Mouse (Mus musculus): ENCODE data around the gene Smarcb1. TPM values are rescaled to one million over a fixed set of nuclear protein-coding genes. Genes with fewer than 3 reads are reported as not detected.

Smarcb1 gene
- 11.9 TPM for polyA plus RNA-seq (2015; fragmentation: Illumina TruSeq; extraction: RNeasy Lipid Tissue Mini Kit (QIAGEN cat#74804); ENCODE audit: insufficient read depth, low read depth, low replicate concordance)

GRCm38 (mm10) chr10:75921026-75921725 is at the start of gene Smarcb1:
TSS of gene Smarcb1 (minus strand) at chr10:75921617.

GRCm38 (mm10) chr10:75954381-75954811 is 33.0 kb upstream of the Smarcb1 start, which contains the start of gene Gm5134:
TSS of gene Gm5134 (plus strand) at chr10:75954514.

GRCm38 (mm10) chr10:75942736-75943477 is 21.5 kb upstream of the Smarcb1 start, which contains the start of gene Vpreb3:
TSS of gene Vpreb3 (plus strand) at chr10:75943057.

GRCm38 (mm10) chr10:75940520-75940919 is 19.1 kb upstream of the Smarcb1 start, which contains the start of gene Gm867:
TSS of gene Gm867 (minus strand) at chr10:75940672.

GRCm38 (mm10) chr10:75935680-75936541 is 14.5 kb upstream of the Smarcb1 start, which contains the start of gene Mmp11:
TSS of gene Mmp11 (minus strand) at chr10:75936496.

GRCm38 (mm10) chr10:75932891-75933290 is 11.5 kb upstream of the Smarcb1 start, which contains the start of gene Chchd10:
TSS of gene Chchd10 (plus strand) at chr10:75933130.

GRCm38 (mm10) chr10:75893089-75893750 is 28.2 kb downstream of the Smarcb1 start, which contains the start of gene Derl3:
TSS of gene Derl3 (plus strand) at chr10:75893413.

GRCm38 (mm10) chr10:75859786-75860470 is 61.5 kb downstream of the Smarcb1 start, which contains the start of gene Mif:
TSS of gene Mif (minus strand) at chr10:75860240.

Other genes with a start within 250 kb of the Smarcb1 start
- 25.9 TPM for gene Cabin1, start 157.3 kb downstream of the Smarcb1 start, polyA plus RNA-seq (2015; fragmentation: Illumina TruSeq; extraction: RNeasy Lipid Tissue Mini Kit (QIAGEN cat#74804); ENCODE audit: insufficient read depth, low read depth, low replicate concordance)
- gene Ddt, start 148.2 kb downstream of the Smarcb1 start, polyA plus RNA-seq (2015; fragmentation: Illumina TruSeq; extraction: RNeasy Lipid Tissue Mini Kit (QIAGEN cat#74804); ENCODE audit: insufficient read depth, low read depth, low replicate concordance): 16.3 TPM
- not detected for gene Gm20441, start 140.7 kb downstream of the Smarcb1 start, polyA plus RNA-seq (2015; fragmentation: Illumina TruSeq; extraction: RNeasy Lipid Tissue Mini Kit (QIAGEN cat#74804); ENCODE audit: insufficient read depth, low read depth, low replicate concordance)
- gene Gstt3, start 140.2 kb downstream of the Smarcb1 start, polyA plus RNA-seq (2015; fragmentation: Illumina TruSeq; extraction: RNeasy Lipid Tissue Mini Kit (QIAGEN cat#74804); ENCODE audit: insufficient read depth, low read depth, low replicate concordance): 13.3 TPM
- gene Gstt1, start 123.0 kb downstream of the Smarcb1 start, polyA plus RNA-seq (2015; fragmentation: Illumina TruSeq; extraction: RNeasy Lipid Tissue Mini Kit (QIAGEN cat#74804); ENCODE audit: insufficient read depth, low read depth, low replicate concordance): 30.6 TPM
- gene Gstt4, start 99.1 kb downstream of the Smarcb1 start, polyA plus RNA-seq (2015; fragmentation: Illumina TruSeq; extraction: RNeasy Lipid Tissue Mini Kit (QIAGEN cat#74804); ENCODE audit: insufficient read depth, low read depth, low replicate concordance): not detected
- 17.0 TPM for gene Gstt2, start 84.2 kb downstream of the Smarcb1 start, polyA plus RNA-seq (2015; fragmentation: Illumina TruSeq; extraction: RNeasy Lipid Tissue Mini Kit (QIAGEN cat#74804); ENCODE audit: insufficient read depth, low read depth, low replicate concordance)
- gene Mif, start 61.4 kb downstream of the Smarcb1 start, polyA plus RNA-seq (2015; fragmentation: Illumina TruSeq; extraction: RNeasy Lipid Tissue Mini Kit (QIAGEN cat#74804); ENCODE audit: insufficient read depth, low read depth, low replicate concordance): 62.3 TPM
- 253 TPM for gene Derl3, start 28.2 kb downstream of the Smarcb1 start, polyA plus RNA-seq (2015; fragmentation: Illumina TruSeq; extraction: RNeasy Lipid Tissue Mini Kit (QIAGEN cat#74804); ENCODE audit: insufficient read depth, low read depth, low replicate concordance)
- gene Chchd10, start 11.5 kb upstream of the Smarcb1 start, polyA plus RNA-seq (2015; fragmentation: Illumina TruSeq; extraction: RNeasy Lipid Tissue Mini Kit (QIAGEN cat#74804); ENCODE audit: insufficient read depth, low read depth, low replicate concordance): 118 TPM
- 1.2 TPM for gene Mmp11, start 14.9 kb upstream of the Smarcb1 start, polyA plus RNA-seq (2015; fragmentation: Illumina TruSeq; extraction: RNeasy Lipid Tissue Mini Kit (QIAGEN cat#74804); ENCODE audit: insufficient read depth, low read depth, low replicate concordance)
- gene Gm867, start 19.1 kb upstream of the Smarcb1 start, polyA plus RNA-seq (2015; fragmentation: Illumina TruSeq; extraction: RNeasy Lipid Tissue Mini Kit (QIAGEN cat#74804); ENCODE audit: insufficient read depth, low read depth, low replicate concordance): not detected
- 3.9 TPM for gene Vpreb3, start 21.4 kb upstream of the Smarcb1 start, polyA plus RNA-seq (2015; fragmentation: Illumina TruSeq; extraction: RNeasy Lipid Tissue Mini Kit (QIAGEN cat#74804); ENCODE audit: insufficient read depth, low read depth, low replicate concordance)
- gene Gm5134, start 32.9 kb upstream of the Smarcb1 start, polyA plus RNA-seq (2015; fragmentation: Illumina TruSeq; extraction: RNeasy Lipid Tissue Mini Kit (QIAGEN cat#74804); ENCODE audit: insufficient read depth, low read depth, low replicate concordance): not detected
- 2.3 TPM for gene Zfp280b, start 111.0 kb upstream of the Smarcb1 start, polyA plus RNA-seq (2015; fragmentation: Illumina TruSeq; extraction: RNeasy Lipid Tissue Mini Kit (QIAGEN cat#74804); ENCODE audit: insufficient read depth, low read depth, low replicate concordance)
- not detected for gene Slc5a4b, start 189.3 kb upstream of the Smarcb1 start, polyA plus RNA-seq (2015; fragmentation: Illumina TruSeq; extraction: RNeasy Lipid Tissue Mini Kit (QIAGEN cat#74804); ENCODE audit: insufficient read depth, low read depth, low replicate concordance)
- gene Slc5a4a, start 225.8 kb upstream of the Smarcb1 start, polyA plus RNA-seq (2015; fragmentation: Illumina TruSeq; extraction: RNeasy Lipid Tissue Mini Kit (QIAGEN cat#74804); ENCODE audit: insufficient read depth, low read depth, low replicate concordance): not detected

All from pancreas, adult 10 weeks (tissue).